In genomic region chr2:148877016-148877770, GRCm38 (mm10) we compare ENCODE assay signal across 9 mouse cellular contexts. TPM values are rescaled to one million over a fixed set of nuclear protein-coding genes. Genes with fewer than 3 reads are reported as not detected.
A peak's percentile ranks its signal among the peaks of the same experiment; 100 is the strongest.
DNase-seq lines count a peak whose midpoint lies in the region; ATAC-seq lines count a peak whose summit lies in the region.
"Had no signal": no experiment of that assay in that cellular context is flagged by ENCODE, and none has a peak within 500 bp of the region (broad histone marks: within the 10 kb centered on the region; RNA-seq: fewer than 3 reads in every experiment).

No protein-coding gene starts in this region.

- WGBS in kidney, embryonic 16.5 days, result 50% methylated on average over 3 of the region's 3 CpGs
- WGBS in heart, embryonic 11.5 days (ENCODE audit: insufficient replicate concordance), result 21% methylated on average over 3 of the region's 3 CpGs
- 20% methylated on average over 3 of the region's 3 CpGs for WGBS in lung, embryonic 16.5 days
- 53% methylated on average over 3 of the region's 3 CpGs for WGBS in embryonic facial prominence, embryonic 10.5 days

- no peaks in the 10 kb centered on the region for H3K27me3 ChIP-seq in kidney, embryonic 16.5 days (ENCODE audit: insufficient read depth, low read length)
- no peaks in the 10 kb centered on the region for H3K27me3 ChIP-seq in heart, embryonic 11.5 days (ENCODE audit: control insufficient read depth, insufficient read depth, low read length)
- H3K27me3 ChIP-seq in lung, embryonic 16.5 days (ENCODE audit: control insufficient read depth, insufficient read depth, low read depth, low read length), result no peaks in the 10 kb centered on the region
- H3K27me3 ChIP-seq in embryonic facial prominence, embryonic 10.5 days (replicated peaks; ENCODE audit: low read depth, poor library complexity, severe bottlenecking), result no peaks in the 10 kb centered on the region
- H3K27me3 ChIP-seq: embryonic facial prominence, embryonic 13.5 days had no signal

- H3K36me3 ChIP-seq in kidney, embryonic 16.5 days (ENCODE audit: insufficient read depth, low read length), result no peaks in the 10 kb centered on the region; the same call in 1 of the 2 replicates
- H3K36me3 ChIP-seq in heart, embryonic 11.5 days (ENCODE audit: control insufficient read depth, insufficient read depth, low read length), result no peaks in the 10 kb centered on the region
- no peaks in the 10 kb centered on the region for H3K36me3 ChIP-seq in lung, embryonic 16.5 days (ENCODE audit: control insufficient read depth, insufficient read depth, low read length)
- H3K36me3 ChIP-seq in embryonic facial prominence, embryonic 10.5 days (replicated peaks), result peaks cover 10% of the 10 kb centered on the region

- peaks cover 26% of the 10 kb centered on the region for H3K4me1 ChIP-seq in kidney, embryonic 16.5 days (ENCODE audit: insufficient read depth, low read length)
- H3K4me1 ChIP-seq in heart, embryonic 11.5 days (ENCODE audit: control insufficient read depth, insufficient read depth, low read length), result peaks cover 55% of the 10 kb centered on the region
- H3K4me1 ChIP-seq in lung, embryonic 16.5 days (replicated peaks; ENCODE audit: control insufficient read depth, insufficient read depth, low read length), result peaks cover 38% of the 10 kb centered on the region
- H3K4me1 ChIP-seq in embryonic facial prominence, embryonic 10.5 days, result peaks cover 41% of the 10 kb centered on the region

- H3K4me3 ChIP-seq in kidney, embryonic 16.5 days (ENCODE audit: low read length), result no peak overlapping the region
- H3K4me3 ChIP-seq in heart, embryonic 11.5 days (ENCODE audit: low read depth, low read length), result no peak overlapping the region
- H3K4me3 ChIP-seq in lung, embryonic 16.5 days (ENCODE audit: low read length), result no peak overlapping the region
- H3K4me3 ChIP-seq in embryonic facial prominence, embryonic 10.5 days, result no peak overlapping the region
- H3K4me3 ChIP-seq: embryonic facial prominence, embryonic 13.5 days had no signal

- no peak overlapping the region for H3K27ac ChIP-seq in kidney, embryonic 16.5 days (ENCODE audit: low read length)
- peak overlapping the region; percentile 7 for H3K27ac ChIP-seq in heart, embryonic 11.5 days (ENCODE audit: low read depth, low read length)
- H3K27ac ChIP-seq in lung, embryonic 16.5 days (ENCODE audit: low read length), result peak overlapping the region; percentile 63
- no peak overlapping the region for H3K27ac ChIP-seq in embryonic facial prominence, embryonic 10.5 days (replicated peaks)
- H3K27ac ChIP-seq: embryonic facial prominence, embryonic 13.5 days had no signal

- H3K9ac ChIP-seq in kidney, embryonic 16.5 days (replicated peaks; ENCODE audit: low read length), result no peak overlapping the region
- no peak overlapping the region for H3K9ac ChIP-seq in heart, embryonic 11.5 days (ENCODE audit: low read depth, low read length)
- H3K9ac ChIP-seq in lung, embryonic 16.5 days (ENCODE audit: low read length), result no peak overlapping the region
- H3K9ac ChIP-seq: embryonic facial prominence, embryonic 13.5 days had no signal

- DNase-seq in kidney, adult 18-20 months, result peak; percentile 56
- DNase-seq in adipocyte (ENCODE audit: low spot score), result peak; percentile 87
- DNase-seq in yolk sac, embryonic 10.5 days (ENCODE audit: low spot score), result no peak
- no peak for DNase-seq in embryonic facial prominence, embryonic 10.5 days (ENCODE audit: low spot score)
- DNase-seq in left cerebral cortex, adult 18-20 months (ENCODE audit: low spot score in 2 of 2), result no peak

- no peak for ATAC-seq in kidney, embryonic 16.5 days (ENCODE audit: low FRiP score, low TSS enrichment)
- ATAC-seq in heart, embryonic 11.5 days (replicated peaks; ENCODE audit: insufficient number of reproducible peaks, low FRiP score, low TSS enrichment), result no peak
- no peak for ATAC-seq in lung, embryonic 16.5 days (ENCODE audit: low read depth)

- H3K4me2 ChIP-seq in kidney, embryonic 16.5 days (replicated peaks; ENCODE audit: low read depth, low read length), result no peak overlapping the region
- no peak overlapping the region for H3K4me2 ChIP-seq in heart, embryonic 11.5 days
- H3K4me2 ChIP-seq in lung, embryonic 16.5 days (ENCODE audit: low read depth, low read length), result no peak overlapping the region
- H3K4me2 ChIP-seq: embryonic facial prominence, embryonic 13.5 days had no signal

- H3K9me3 ChIP-seq in kidney, embryonic 16.5 days (ENCODE audit: low read length), result no peaks in the 10 kb centered on the region
- H3K9me3 ChIP-seq in heart, embryonic 11.5 days (replicated peaks; ENCODE audit: control insufficient read depth, low read length), result no peaks in the 10 kb centered on the region
- H3K9me3 ChIP-seq in lung, embryonic 16.5 days (ENCODE audit: control insufficient read depth, low read length), result no peaks in the 10 kb centered on the region
- H3K9me3 ChIP-seq in embryonic facial prominence, embryonic 10.5 days, result no peaks in the 10 kb centered on the region
- H3K9me3 ChIP-seq: embryonic facial prominence, embryonic 13.5 days had no signal

RNA-seq across cellular contexts. Expression of gene Cst3, which starts 1.7 kb away (rescaled TPM):
- 421 and 479 TPM in 2 replicates for polyA plus RNA-seq in kidney, embryonic 16.5 days (2015; fragmentation: Nextera tagmentation; extraction: Ambion mirVana)
- 812 and 876 TPM in 2 replicates for polyA plus RNA-seq in heart, embryonic 11.5 days (2014; fragmentation: Nextera tagmentation; extraction: Ambion mirVana)
- polyA plus RNA-seq in lung, embryonic 16.5 days (2015; fragmentation: Nextera tagmentation; extraction: Ambion mirVana), result 551 and 603 TPM in 2 replicates
- polyA plus RNA-seq in embryonic facial prominence, embryonic 10.5 days (2016; fragmentation: Nextera tagmentation; extraction: Ambion mirVana), result 261 and 265 TPM in 2 replicates
- total RNA-seq in left cerebral cortex, adult 18-20 months (2021), result 1,000 to 10,000 TPM; 2,004 to 2,127 TPM

RNA-seq across cellular contexts. Expression of gene 9230104L09Rik, which starts 12.4 kb away (rescaled TPM):
- not detected in 2 replicates for polyA plus RNA-seq in kidney, embryonic 16.5 days (2015; fragmentation: Nextera tagmentation; extraction: Ambion mirVana)
- not detected in 2 replicates for polyA plus RNA-seq in heart, embryonic 11.5 days (2014; fragmentation: Nextera tagmentation; extraction: Ambion mirVana)
- not detected in 2 replicates for polyA plus RNA-seq in lung, embryonic 16.5 days (2015; fragmentation: Nextera tagmentation; extraction: Ambion mirVana)
- polyA plus RNA-seq in embryonic facial prominence, embryonic 10.5 days (2016; fragmentation: Nextera tagmentation; extraction: Ambion mirVana), result not detected in 2 replicates
- not detected for total RNA-seq in left cerebral cortex, adult 18-20 months (2021)
- polyA plus RNA-seq: embryonic facial prominence, embryonic 13.5 days had no signal

RNA-seq across cellular contexts. Expression of gene Cst9, which starts 42.2 kb away (rescaled TPM):
- 0.97 TPM in 1 of 2 replicates, not detected in the other for polyA plus RNA-seq in kidney, embryonic 16.5 days (2015; fragmentation: Nextera tagmentation; extraction: Ambion mirVana)
- polyA plus RNA-seq in heart, embryonic 11.5 days (2014; fragmentation: Nextera tagmentation; extraction: Ambion mirVana), result 1.9 and 2.3 TPM in 2 replicates
- 0.24 TPM in 1 of 2 replicates, not detected in the other for polyA plus RNA-seq in lung, embryonic 16.5 days (2015; fragmentation: Nextera tagmentation; extraction: Ambion mirVana)
- polyA plus RNA-seq in embryonic facial prominence, embryonic 10.5 days (2016; fragmentation: Nextera tagmentation; extraction: Ambion mirVana), result not detected in 2 replicates
- not detected for total RNA-seq in left cerebral cortex, adult 18-20 months (2021)
- polyA plus RNA-seq: embryonic facial prominence, embryonic 13.5 days had no signal

RNA-seq across cellular contexts. Expression of gene Cst13, which starts 57.3 kb away (rescaled TPM):
- polyA plus RNA-seq in kidney, embryonic 16.5 days (2015; fragmentation: Nextera tagmentation; extraction: Ambion mirVana), result not detected in 2 replicates
- not detected in 2 replicates for polyA plus RNA-seq in heart, embryonic 11.5 days (2014; fragmentation: Nextera tagmentation; extraction: Ambion mirVana)
- not detected in 2 replicates for polyA plus RNA-seq in lung, embryonic 16.5 days (2015; fragmentation: Nextera tagmentation; extraction: Ambion mirVana)
- not detected in 2 replicates for polyA plus RNA-seq in embryonic facial prominence, embryonic 10.5 days (2016; fragmentation: Nextera tagmentation; extraction: Ambion mirVana)
- not detected for total RNA-seq in left cerebral cortex, adult 18-20 months (2021)
- polyA plus RNA-seq: embryonic facial prominence, embryonic 13.5 days had no signal

Comparison
In these comparisons a context has a peak if more than half of its experiments do, and no peak if none do; other contexts are left out.
1. DNase-seq: peak in kidney, adult 18-20 months (single experiment) and adipocyte (single experiment); none in yolk sac, embryonic 10.5 days (single experiment), embryonic facial prominence, embryonic 10.5 days (single experiment) and left cerebral cortex, adult 18-20 months (0 of 2).
2. H3K27ac ChIP-seq: peak in heart, embryonic 11.5 days (single experiment) and lung, embryonic 16.5 days (single experiment); none in kidney, embryonic 16.5 days (single experiment) and embryonic facial prominence, embryonic 10.5 days (single experiment).